Mouse (Mus musculus) neural tube, embryonic 15.5 days (tissue): ENCODE results near the gene 4933414I15Rik. TPM values are rescaled to one million over a fixed set of nuclear protein-coding genes. Genes with fewer than 3 reads are reported as not detected.

Source experiments
- ATAC-seq: fragments of 200-750 bp; cut with Nextera tagmentation; 2 replicates; pipeline ENCODE4 v1.8.0; 2017; ENCODE audit warnings: mild to moderate bottlenecking, moderate TSS enrichment, moderate library complexity; ENCODE audit not compliant: low FRiP score
- H3K27ac ChIP-seq: fragments of 300-500 bp; sonication (generic); replicated peaks from 2 replicates; pipeline ENCODE4 v1.5.1; 2015; ENCODE audit warnings: mild to moderate bottlenecking, inconsistent platforms
- H3K27me3 ChIP-seq: fragments of 300-500 bp; sonication (generic); replicated peaks from 2 replicates; pipeline ENCODE4 v1.6.1; 2015; ENCODE audit warnings: inconsistent platforms
- H3K36me3 ChIP-seq: fragments of 300-500 bp; sonication (generic); 2 replicates; pipeline ENCODE4 v1.6.1; 2015; ENCODE audit warnings: inconsistent platforms
- H3K4me1 ChIP-seq: fragments of 300-500 bp; sonication (generic); 2 replicates; pipeline ENCODE4 v1.6.1; 2015; ENCODE audit warnings: inconsistent platforms
- H3K4me2 ChIP-seq: fragments of 300-500 bp; sonication (generic); 2 replicates; pipeline ENCODE4 v1.6.1; 2015; ENCODE audit warnings: inconsistent platforms, mild to moderate bottlenecking, moderate library complexity
- H3K4me3 ChIP-seq: fragments of 300-500 bp; sonication (generic); replicated peaks from 2 replicates; pipeline ENCODE4 v1.5.1; 2015; ENCODE audit warnings: mild to moderate bottlenecking, inconsistent platforms
- H3K9ac ChIP-seq: fragments of 300-500 bp; sonication (generic); replicated peaks from 2 replicates; pipeline ENCODE4 v1.6.1; 2015; ENCODE audit warnings: mild to moderate bottlenecking, inconsistent platforms
- H3K9me3 ChIP-seq: fragments of 300-500 bp; sonication (generic); replicated peaks from 2 replicates; pipeline ENCODE4 v1.6.1; 2016; ENCODE audit warnings: inconsistent platforms
- WGBS: fragments of 180-500 bp; shearing (Covaris S2); methylation state at CpG from one replicate; pipeline ENCODE4 v1.1.7; 2015; ENCODE audit warnings: mixed read lengths; 5-methylcytosine and 5-hydroxymethylcytosine counted together
- polyA plus RNA-seq: library from polyadenylated mRNA; unstranded; fragments of >200 nt; fragmentation: Nextera tagmentation; extraction: Ambion mirVana; gene quantifications from 2 replicates; pipeline ENCODE4 v1.2.1, GENCODE M21; 2015

Gene 4933414I15Rik
- polyA plus RNA-seq, 1 experiment from 2014 or later = not detected

DNA sequence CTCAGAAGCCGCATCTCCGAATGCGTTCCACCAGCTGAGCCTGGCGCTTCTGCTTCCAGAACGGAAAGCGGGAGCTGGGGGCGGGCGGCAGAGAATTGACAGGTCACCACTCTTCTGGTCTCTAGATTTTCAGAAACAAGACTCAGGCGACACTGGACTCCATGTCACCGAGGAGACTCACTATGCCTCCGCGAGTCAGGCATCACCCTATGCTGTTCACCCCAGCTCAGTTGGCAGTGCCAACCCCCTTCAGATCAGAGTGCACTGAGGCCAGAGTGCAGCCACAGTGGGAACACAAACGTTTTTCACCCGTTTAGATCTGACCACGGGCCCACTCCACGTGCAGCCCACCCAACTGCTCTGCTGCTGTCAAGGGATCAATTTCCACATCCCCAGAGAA is 12.5 kb downstream of the 4933414I15Rik start:
- no peaks in the 10 kb centered on the region for H3K27me3 ChIP-seq
- WGBS = 2% methylated on average over 16 of the region's 16 CpGs
- ATAC-seq = peak; percentile 78
- H3K36me3 ChIP-seq = no peaks in the 10 kb centered on the region
- no peaks in the 10 kb centered on the region for H3K9me3 ChIP-seq
- peak overlapping the region; percentile 70 for H3K4me3 ChIP-seq
- peak overlapping the region; percentile 82 for H3K9ac ChIP-seq
- peaks cover 11% of the 10 kb centered on the region for H3K4me1 ChIP-seq
- peak overlapping the region; percentile 76 for H3K4me2 ChIP-seq
- H3K27ac ChIP-seq = peak overlapping the region; percentile 92

DNA sequence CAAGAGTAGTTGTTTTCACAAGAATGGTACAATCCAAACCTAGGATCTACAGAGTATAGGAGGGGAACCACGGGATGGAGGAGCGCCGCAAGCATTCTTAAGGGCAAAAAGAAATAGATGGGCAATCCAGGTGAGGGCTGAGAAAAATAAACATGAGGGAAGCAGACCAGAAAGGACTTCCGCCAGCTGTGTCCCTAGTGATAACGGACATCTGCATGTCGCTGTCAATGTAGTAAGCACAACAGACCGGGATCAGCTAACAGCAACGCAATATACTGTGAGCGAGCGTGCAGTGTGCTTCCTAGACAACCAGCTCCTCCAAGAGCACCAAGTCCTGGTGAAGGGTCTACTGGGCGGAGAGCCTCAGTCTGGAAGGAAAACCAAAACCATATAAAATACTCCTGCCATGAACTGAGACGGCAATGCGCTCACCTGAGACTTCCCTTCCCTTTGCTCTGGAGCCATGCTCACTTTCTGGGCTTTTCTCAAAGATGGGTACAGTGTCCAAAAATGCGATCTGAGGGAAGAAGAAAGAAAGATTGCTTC is 13.0 kb downstream of the 4933414I15Rik start:
- H3K9ac ChIP-seq = peak overlapping the region; percentile 82
- 27% methylated on average over 14 of the region's 14 CpGs for WGBS
- peak; percentile 25; the same call in 1 of the 2 replicates for ATAC-seq

DNA sequence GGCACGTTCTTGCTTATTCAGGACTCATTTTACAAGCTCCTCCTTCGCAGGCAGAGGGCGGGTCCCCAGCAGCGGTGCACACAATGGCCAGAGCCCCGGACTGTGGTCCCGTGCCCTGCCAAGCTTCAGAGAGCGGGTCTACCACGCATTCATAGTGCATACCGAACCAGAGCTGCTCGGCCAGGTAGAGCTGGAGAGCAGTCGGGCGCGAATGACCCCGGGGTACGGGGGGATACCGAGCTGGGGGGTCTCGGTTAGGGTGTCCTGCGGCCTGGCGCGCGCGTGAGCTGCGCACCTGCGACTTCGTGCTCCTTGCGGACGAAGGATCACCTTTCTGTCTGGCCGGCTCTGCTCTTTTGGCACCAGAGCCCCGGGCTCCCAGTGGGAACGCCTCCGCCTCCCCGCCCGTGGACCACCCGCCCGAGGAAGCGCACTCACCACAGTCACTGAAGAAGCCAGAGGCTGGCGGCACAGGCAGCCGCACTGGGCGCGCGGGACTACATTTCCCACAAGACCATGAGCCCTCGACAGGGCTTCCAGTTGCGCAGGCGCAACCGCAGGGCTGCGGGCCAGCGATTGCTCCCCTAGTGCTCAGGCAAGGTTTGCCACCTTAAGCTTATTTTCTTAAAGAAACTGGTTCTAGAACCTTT is 27.8 kb downstream of the 4933414I15Rik start, which contains the start of gene Zfp2:
Gene Zfp2, minus strand, starts transcription at position 495 of the 650 bp plus-strand sequence.
- peak within 1 kb of the TSS; percentile 97 for H3K9ac ChIP-seq
- H3K4me1 ChIP-seq = peaks cover 7% of the 10 kb centered on the region
- peak within 1 kb of the TSS; percentile 56 for H3K4me2 ChIP-seq
- H3K4me3 ChIP-seq = peak within 1 kb of the TSS; percentile 94
- peak; percentile 97 for ATAC-seq
- WGBS = 0% methylated on average over 47 of the region's 47 CpGs
- H3K27me3 ChIP-seq = no peaks in the 10 kb centered on the region
- H3K9me3 ChIP-seq = peaks cover 18% of the 10 kb centered on the region
- H3K36me3 ChIP-seq = peaks cover 26% of the 10 kb centered on the region
- H3K27ac ChIP-seq = peak within 1 kb of the TSS; percentile 94

More for the DNA sequence above, 13.0 kb downstream of the 4933414I15Rik start:
- Histone ChIP-seq H3K4me1 (peaks cover 11% of the 10 kb centered on the region), H3K27me3 (no peaks in the 10 kb centered on the region), H3K4me2 (peak overlapping the region; percentile 76), H3K36me3 (no peaks in the 10 kb centered on the region), H3K9me3 (no peaks in the 10 kb centered on the region), H3K27ac (peak overlapping the region; percentile 92), H3K4me3 (peak overlapping the region; percentile 70)

GRCm38 (mm10) chr11:50914461-50914860 is 29.1 kb downstream of the 4933414I15Rik start:
- Histone ChIP-seq H3K4me3 (peak overlapping the region; percentile 94; the same call in 1 of the 2 replicates), H3K9me3 (peaks cover 31% of the 10 kb centered on the region), H3K27ac (no peak overlapping the region), H3K4me2 (no peak overlapping the region; the same call in 1 of the 2 replicates), H3K9ac (no peak overlapping the region), H3K4me1 (peaks cover 7% of the 10 kb centered on the region), H3K36me3 (peaks cover 39% of the 10 kb centered on the region), H3K27me3 (no peaks in the 10 kb centered on the region)
- no peak for ATAC-seq
- WGBS = 96% methylated on average over 3 of the region's 3 CpGs

DNA sequence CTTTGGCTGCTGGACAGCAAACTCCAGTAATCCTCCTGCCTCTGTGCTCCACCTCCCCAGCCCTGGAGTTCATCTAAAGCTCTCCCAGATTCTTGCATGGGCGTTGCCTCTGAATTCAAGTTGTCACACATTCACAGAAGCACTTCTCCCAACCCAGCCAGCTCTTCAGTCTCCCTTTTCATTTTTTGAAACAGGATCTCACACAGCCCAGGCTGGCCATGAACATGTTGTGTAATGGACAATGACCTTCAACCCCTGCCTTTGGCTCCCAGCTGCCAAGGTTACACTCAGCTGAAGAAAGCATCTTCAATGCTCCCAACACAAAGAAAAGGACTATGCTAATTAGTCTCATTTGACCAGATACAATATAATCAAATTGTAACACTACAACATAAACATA is 30.3 kb downstream of the 4933414I15Rik start:
- Histone ChIP-seq H3K9ac (no peak overlapping the region), H3K4me3 (no peak overlapping the region), H3K9me3 (peaks cover 39% of the 10 kb centered on the region), H3K27ac (no peak overlapping the region), H3K36me3 (peaks cover 51% of the 10 kb centered on the region), H3K4me2 (no peak overlapping the region), H3K27me3 (no peaks in the 10 kb centered on the region), H3K4me1 (peaks cover 7% of the 10 kb centered on the region)
- WGBS = 100% methylated on average over 1 of the region's 1 CpGs
- ATAC-seq = no peak

- ATAC-seq = no peak
- H3K36me3 ChIP-seq = peaks cover 95% of the 10 kb centered on the region
- H3K9ac ChIP-seq = no peak overlapping the region
- WGBS = 85% methylated on average over 5 of the region's 5 CpGs
- H3K4me3 ChIP-seq = no peak overlapping the region
- H3K9me3 ChIP-seq = peaks cover 83% of the 10 kb centered on the region
- no peaks in the 10 kb centered on the region for H3K4me1 ChIP-seq
- no peak overlapping the region for H3K4me2 ChIP-seq
- no peaks in the 10 kb centered on the region for H3K27me3 ChIP-seq
- H3K27ac ChIP-seq = no peak overlapping the region
These were observed 35.4 kb downstream of the 4933414I15Rik start for GRCm38 (mm10) chr11:50908136-50908535.

DNA sequence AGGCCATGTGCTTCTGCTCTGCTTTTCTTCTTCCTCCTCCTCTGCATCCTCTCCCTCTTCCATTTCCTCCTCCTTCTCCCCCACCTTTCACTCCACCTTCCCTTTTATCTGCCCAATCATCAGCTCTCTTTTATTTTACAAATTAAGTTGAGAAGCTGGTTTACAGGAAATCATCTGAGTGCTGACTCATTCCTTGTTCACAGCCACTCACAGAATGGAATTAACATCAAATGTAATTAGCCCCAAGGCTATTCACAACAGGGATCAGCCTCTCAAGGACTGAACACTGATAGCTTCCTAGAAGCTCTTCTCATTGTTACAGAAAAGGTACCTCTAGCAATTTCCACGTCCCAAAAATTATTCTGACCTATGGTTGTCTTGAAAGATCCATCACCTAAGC is 46.2 kb downstream of the 4933414I15Rik start:
- Histone ChIP-seq H3K27me3 (no peaks in the 10 kb centered on the region), H3K4me2 (no peak overlapping the region), H3K9ac (no peak overlapping the region), H3K4me3 (no peak overlapping the region), H3K36me3 (peaks cover 63% of the 10 kb centered on the region), H3K4me1 (no peaks in the 10 kb centered on the region), H3K9me3 (peaks cover 55% of the 10 kb centered on the region), H3K27ac (no peak overlapping the region)
- 88% methylated on average over 1 of the region's 1 CpGs for WGBS
- no peak for ATAC-seq

- no peak overlapping the region for H3K4me2 ChIP-seq
- peaks cover 18% of the 10 kb centered on the region for H3K36me3 ChIP-seq
- H3K27ac ChIP-seq = no peak overlapping the region
- WGBS = 53% methylated on average over 2 of the region's 2 CpGs
- peaks cover 7% of the 10 kb centered on the region; the same call in 1 of the 2 replicates for H3K4me1 ChIP-seq
- H3K27me3 ChIP-seq = no peaks in the 10 kb centered on the region
- no peak overlapping the region for H3K4me3 ChIP-seq
- peaks cover 17% of the 10 kb centered on the region; the same call in 1 of the 2 replicates for H3K9me3 ChIP-seq
- H3K9ac ChIP-seq = no peak overlapping the region
- ATAC-seq = no peak
These were observed 51.1 kb downstream of the 4933414I15Rik start for GRCm38 (mm10) chr11:50892441-50892840.

Other genes starting within 250 kb of the 4933414I15Rik start
- 45.0 and 52.3 TPM in 2 replicates for gene Zfp354c, start 116.0 kb downstream of the 4933414I15Rik start, polyA plus RNA-seq
- 1.5 TPM in 2 replicates for gene Zfp879, start 102.2 kb downstream of the 4933414I15Rik start, polyA plus RNA-seq
- 0.04 and 0.11 TPM in 2 replicates for gene Grm6, start 93.1 kb downstream of the 4933414I15Rik start, polyA plus RNA-seq
- gene Zfp454, start 56.1 kb downstream of the 4933414I15Rik start, polyA plus RNA-seq = 9.3 and 10.8 TPM in 2 replicates
- gene Zfp2, start 27.6 kb downstream of the 4933414I15Rik start, polyA plus RNA-seq = 34.9 and 38.5 TPM in 2 replicates
- gene Zfp354b, start 12.1 kb downstream of the 4933414I15Rik start, polyA plus RNA-seq = 5.2 and 5.9 TPM in 2 replicates
- not detected in 2 replicates for gene Prop1, start 10.0 kb upstream of the 4933414I15Rik start, polyA plus RNA-seq
- gene Olfr1378, start 22.8 kb upstream of the 4933414I15Rik start, polyA plus RNA-seq = not detected in 2 replicates
- gene Olfr1377, start 38.2 kb upstream of the 4933414I15Rik start, polyA plus RNA-seq = not detected in 2 replicates
- not detected in 2 replicates for gene Olfr51, start 59.8 kb upstream of the 4933414I15Rik start, polyA plus RNA-seq
- not detected in 2 replicates for gene Olfr54, start 70.5 kb upstream of the 4933414I15Rik start, polyA plus RNA-seq
- not detected in 2 replicates for gene Olfr1375, start 104.3 kb upstream of the 4933414I15Rik start, polyA plus RNA-seq
- 11.3 and 12.0 TPM in 2 replicates for gene Zfp354a, start 115.5 kb upstream of the 4933414I15Rik start, polyA plus RNA-seq